Mouse (Mus musculus) ES-Bruce4 (cell line): ENCODE results near the gene Rraga. TPM values are rescaled to one million over a fixed set of nuclear protein-coding genes. Genes with fewer than 3 reads are reported as not detected.
A peak's percentile ranks its signal among the peaks of the same experiment; 100 is the strongest.

Source experiments
- H3K27ac ChIP-seq: 2 replicates; pipeline ENCODE4 v1.5.1; 2012; ENCODE audit warnings: low read length, inconsistent platforms; ENCODE audit not compliant: insufficient read depth
- H3K27me3 ChIP-seq: 2 replicates; pipeline ENCODE4 v1.6.1; 2012; ENCODE audit warnings: mild to moderate bottlenecking, low read length, inconsistent platforms; ENCODE audit not compliant: control insufficient read depth, poor library complexity, insufficient read depth, severe bottlenecking
- H3K36me3 ChIP-seq: 2 replicates; pipeline ENCODE4 v1.6.1; 2012; ENCODE audit warnings: inconsistent platforms, mild to moderate bottlenecking, low read length, moderate library complexity; ENCODE audit not compliant: control insufficient read depth, poor library complexity, insufficient read depth, severe bottlenecking
- H3K4me1 ChIP-seq: one replicate; pipeline ENCODE4 v1.8.1; 2011; ENCODE audit warnings: low read length; ENCODE audit not compliant: control insufficient read depth, insufficient read depth
- H3K4me3 ChIP-seq: 2 replicates; pipeline ENCODE4 v1.5.1; 2011; ENCODE audit warnings: low read depth, mild to moderate bottlenecking, low read length
- H3K9ac ChIP-seq: 2 replicates; pipeline ENCODE4 v1.6.1; 2012; ENCODE audit warnings: low read depth, mild to moderate bottlenecking, inconsistent platforms; ENCODE audit not compliant: poor library complexity, severe bottlenecking
- H3K9me3 ChIP-seq: replicated peaks from 2 replicates; pipeline ENCODE4 v1.6.1; 2012; ENCODE audit warnings: mild to moderate bottlenecking, low read length, inconsistent platforms; ENCODE audit not compliant: control insufficient read depth, poor library complexity, insufficient read depth, severe bottlenecking
- CTCF ChIP-seq: IDR thresholded peaks from one replicate; pipeline ENCODE4 v1.8.1; 2011; ENCODE audit warnings: low read depth, low read length
- EP300 ChIP-seq: IDR thresholded peaks from 2 replicates; pipeline ENCODE4 v1.6.1; 2011; ENCODE audit warnings: low read depth, low read length; ENCODE audit not compliant: insufficient read depth
- POLR2A ChIP-seq: IDR thresholded peaks from one replicate; pipeline ENCODE4 v1.8.1; 2011; ENCODE audit warnings: low read length; ENCODE audit not compliant: insufficient read depth
- polyA plus RNA-seq: library from polyadenylated mRNA; stranded (reverse); fragments of >200 nt; gene quantifications from 2 replicates; pipeline ENCODE4 v1.2.4, GENCODE M21; 2011; ENCODE audit warnings: low read depth; ENCODE audit not compliant: missing spikeins, insufficient read depth, insufficient read length

Rraga gene
- 110 and 112 TPM in 2 replicates for polyA plus RNA-seq

GRCm38 (mm10) chr4:86575283-86575983 lies at the start of gene Rraga:
Rraga (plus strand) TSS chr4:86575668.
- Histone ChIP-seq H3K9ac (peak within 1 kb of the TSS; percentile 81), H3K4me3 (peak within 1 kb of the TSS; percentile 90), H3K27ac (peak within 1 kb of the TSS; percentile 95), H3K27me3 (no peaks in the 10 kb centered on the region), H3K4me1 (no peaks in the 10 kb centered on the region), H3K36me3 (peaks cover 7% of the 10 kb centered on the region; the same call in 1 of the 2 replicates), H3K9me3 (no peaks in the 10 kb centered on the region)
- peak; percentile 81 for TF ChIP-seq CTCF
- TF ChIP-seq POLR2A: peak; percentile 88
- peak; percentile 45; the same call in 1 of the 2 replicates for TF ChIP-seq EP300

GRCm38 (mm10) chr4:86527162-86528136 lies 48.0 kb upstream of the Rraga start:
- H3K4me3 ChIP-seq: no peak overlapping the region
- TF ChIP-seq POLR2A: no peak
- TF ChIP-seq CTCF: no peak
- TF ChIP-seq EP300: no peak

GRCm38 (mm10) chr4:86529161-86529560 lies 46.3 kb upstream of the Rraga start:
- Histone ChIP-seq H3K9me3 (no peaks in the 10 kb centered on the region), H3K4me3 (no peak overlapping the region), H3K9ac (no peak overlapping the region), H3K27me3 (no peaks in the 10 kb centered on the region), H3K4me1 (no peaks in the 10 kb centered on the region), H3K36me3 (no peaks in the 10 kb centered on the region), H3K27ac (no peak overlapping the region)
- TF ChIP-seq CTCF: no peak
- no peak for TF ChIP-seq POLR2A
- no peak for TF ChIP-seq EP300

More at GRCm38 (mm10) chr4:86527162-86528136, 48.0 kb upstream of the Rraga start:
- Histone ChIP-seq H3K9ac (no peak overlapping the region), H3K9me3 (no peaks in the 10 kb centered on the region), H3K36me3 (no peaks in the 10 kb centered on the region), H3K27me3 (no peaks in the 10 kb centered on the region), H3K4me1 (no peaks in the 10 kb centered on the region), H3K27ac (no peak overlapping the region)

- no peaks in the 10 kb centered on the region for H3K27me3 ChIP-seq
- no peak overlapping the region for H3K27ac ChIP-seq
- H3K4me1 ChIP-seq: no peaks in the 10 kb centered on the region
- H3K4me3 ChIP-seq: no peak overlapping the region
- TF ChIP-seq EP300: no peak
- no peak for TF ChIP-seq CTCF
- no peak for TF ChIP-seq POLR2A
- no peaks in the 10 kb centered on the region for H3K9me3 ChIP-seq
- H3K9ac ChIP-seq: no peak overlapping the region
- H3K36me3 ChIP-seq: no peaks in the 10 kb centered on the region
Observed at GRCm38 (mm10) chr4:86533406-86534090, 41.9 kb upstream of the Rraga start.

- no peaks in the 10 kb centered on the region for H3K36me3 ChIP-seq
- H3K4me1 ChIP-seq: no peaks in the 10 kb centered on the region
- no peak overlapping the region for H3K9ac ChIP-seq
- no peak overlapping the region for H3K27ac ChIP-seq
- TF ChIP-seq EP300 (no peak), CTCF (no peak), POLR2A (no peak)
- H3K9me3 ChIP-seq: no peaks in the 10 kb centered on the region
- H3K4me3 ChIP-seq: no peak overlapping the region
- no peaks in the 10 kb centered on the region for H3K27me3 ChIP-seq
Observed at GRCm38 (mm10) chr4:86534091-86534481, 41.4 kb upstream of the Rraga start.

GRCm38 (mm10) chr4:86537972-86538371 lies 37.5 kb upstream of the Rraga start:
- no peak for TF ChIP-seq CTCF
- no peak overlapping the region for H3K27ac ChIP-seq
- H3K9me3 ChIP-seq: no peaks in the 10 kb centered on the region
- no peak overlapping the region for H3K4me3 ChIP-seq
- no peaks in the 10 kb centered on the region for H3K36me3 ChIP-seq
- H3K4me1 ChIP-seq: peaks cover 2% of the 10 kb centered on the region
- H3K9ac ChIP-seq: no peak overlapping the region
- no peaks in the 10 kb centered on the region for H3K27me3 ChIP-seq
